Mouse (Mus musculus) lung, postnatal 36 days (tissue): ENCODE data around the gene Grb2.

ENCODE experiments used
- DNase-seq: peaks from one replicate; pipeline ENCODE4 v3.0.0; 2022; ENCODE audit warnings: mixed read lengths

The Grb2 gene

GRCm38 (mm10) chr11:115644308-115644707, 64.1 kb downstream of the Grb2 start:
- DNase-seq = no peak

GRCm38 (mm10) chr11:115643265-115643664, 65.1 kb downstream of the Grb2 start:
- DNase-seq = no peak

GRCm38 (mm10) chr11:115642705-115643104, 65.7 kb downstream of the Grb2 start:
- DNase-seq = no peak

- DNase-seq = no peak
Observed at GRCm38 (mm10) chr11:115641664-115642036, 66.7 kb downstream of the Grb2 start.

GRCm38 (mm10) chr11:115640978-115641663, 67.3 kb downstream of the Grb2 start:
- peak; percentile 39 for DNase-seq

- DNase-seq = no peak
Observed at GRCm38 (mm10) chr11:115640311-115640828, 68.0 kb downstream of the Grb2 start.

- DNase-seq = no peak
Observed at GRCm38 (mm10) chr11:115639540-115639939, 68.9 kb downstream of the Grb2 start.

- DNase-seq = peak; percentile 40
Observed at GRCm38 (mm10) chr11:115638498-115639409, 69.6 kb downstream of the Grb2 start.

- no peak for DNase-seq
Observed at GRCm38 (mm10) chr11:115636960-115637359, 71.4 kb downstream of the Grb2 start.

- DNase-seq = no peak
Observed at GRCm38 (mm10) chr11:115635484-115635883, 72.9 kb downstream of the Grb2 start.

GRCm38 (mm10) chr11:115635041-115635440, 73.4 kb downstream of the Grb2 start:
- no peak for DNase-seq

GRCm38 (mm10) chr11:115634109-115634508, 74.3 kb downstream of the Grb2 start:
- no peak for DNase-seq

- DNase-seq = no peak
Observed at GRCm38 (mm10) chr11:115632862-115633261, 75.5 kb downstream of the Grb2 start.

GRCm38 (mm10) chr11:115632247-115632646, 76.2 kb downstream of the Grb2 start:
- no peak for DNase-seq

- peak; percentile 86 for DNase-seq
Observed at GRCm38 (mm10) chr11:115631505-115631890, 76.9 kb downstream of the Grb2 start.

- DNase-seq = peak; percentile 88
Observed at GRCm38 (mm10) chr11:115630532-115631504, 77.6 kb downstream of the Grb2 start.

- no peak for DNase-seq
Observed at GRCm38 (mm10) chr11:115629734-115630531, 78.5 kb downstream of the Grb2 start.

GRCm38 (mm10) chr11:115628465-115629101, 79.8 kb downstream of the Grb2 start:
- no peak for DNase-seq

GRCm38 (mm10) chr11:115627705-115628464, 80.5 kb downstream of the Grb2 start, which contains the start of gene Slc25a19:
Slc25a19 (minus strand) TSS chr11:115628295.
- peak; percentile 100 for DNase-seq
